Mouse (Mus musculus): ENCODE data around the gene Miga2. TPM values are rescaled to one million over a fixed set of nuclear protein-coding genes. Genes with fewer than 3 reads are reported as not detected.
A peak's percentile ranks its signal among the peaks of the same experiment; 100 is the strongest.

The Miga2 gene
- total RNA-seq (2014; rRNA removed) (67.6 and 79.9 TPM in 2 replicates), polyA plus RNA-seq (2015; fragmentation: Nextera tagmentation; extraction: Ambion mirVana) (34.4 and 35.3 TPM in 2 replicates)

GRCm38 (mm10) chr2:30363773-30364650 is at the start of gene Miga2:
TSS of gene Miga2 (plus strand) at chr2:30364233.
- peak within 1 kb of the TSS; percentile 95 for H3K4me3 ChIP-seq (ENCODE audit: low read length)
- H3K4me2 ChIP-seq (ENCODE audit: low read depth, low read length), result peak within 1 kb of the TSS; percentile 95
- H3K4me1 ChIP-seq (ENCODE audit: insufficient read depth, low read length), result peaks cover 15% of the 10 kb centered on the region; the same call in 1 of the 2 replicates
- H3K9me3 ChIP-seq (ENCODE audit: low read length), result no peaks in the 10 kb centered on the region
- 0 out of 2 replicates have a peak, but pooled peaks have one; percentile 8 for TF ChIP-seq CTCF (IDR thresholded peaks at IDR 0.05; ENCODE audit: low read depth)
- DNase-seq (ENCODE audit: low spot score) (peak; percentile 99), ATAC-seq (peak; percentile 99)
- H3K36me3 ChIP-seq (ENCODE audit: insufficient read depth, low read length), result peaks cover 20% of the 10 kb centered on the region
- no peak within 1 kb of the TSS for H3K27ac ChIP-seq
- no peaks in the 10 kb centered on the region for H3K27me3 ChIP-seq (ENCODE audit: insufficient read depth, low read length)
- H3K9ac ChIP-seq (replicated peaks; ENCODE audit: low read length), result peak within 1 kb of the TSS; percentile 78
- WGBS, result under 1% methylated on average over 54 of the region's 54 CpGs

- H3K4me1 ChIP-seq (ENCODE audit: insufficient read depth, low read length), result no peaks in the 10 kb centered on the region
- H3K9me3 ChIP-seq (ENCODE audit: low read length), result no peaks in the 10 kb centered on the region
- ATAC-seq (no peak), DNase-seq (ENCODE audit: low spot score) (peak; percentile 3)
- peaks cover 66% of the 10 kb centered on the region for H3K36me3 ChIP-seq (ENCODE audit: insufficient read depth, low read length)
- no peak overlapping the region for H3K27ac ChIP-seq
- 92% methylated on average over 4 of the region's 4 CpGs for WGBS
- H3K4me3 ChIP-seq (ENCODE audit: low read length), result no peak overlapping the region
- no peak overlapping the region for H3K9ac ChIP-seq (replicated peaks; ENCODE audit: low read length)
- TF ChIP-seq CTCF (IDR thresholded peaks at IDR 0.05; ENCODE audit: low read depth), result peak; percentile 37
- H3K27me3 ChIP-seq (ENCODE audit: insufficient read depth, low read length), result no peaks in the 10 kb centered on the region
- no peak overlapping the region for H3K4me2 ChIP-seq (ENCODE audit: low read depth, low read length)
These were observed 47.9 kb upstream of the Miga2 start for GRCm38 (mm10) chr2:30316136-30316535.

- Histone ChIP-seq H3K9me3 (ENCODE audit: low read length) (no peaks in the 10 kb centered on the region), H3K4me1 (ENCODE audit: insufficient read depth, low read length) (no peaks in the 10 kb centered on the region), H3K4me2 (ENCODE audit: low read depth, low read length) (no peak overlapping the region), H3K4me3 (ENCODE audit: low read length) (no peak overlapping the region), H3K27ac (no peak overlapping the region), H3K27me3 (ENCODE audit: insufficient read depth, low read length) (no peaks in the 10 kb centered on the region), H3K9ac (replicated peaks; ENCODE audit: low read length) (no peak overlapping the region), H3K36me3 (ENCODE audit: insufficient read depth, low read length) (peaks cover 68% of the 10 kb centered on the region)
- DNase-seq (ENCODE audit: low spot score) (no peak), ATAC-seq (no peak)
- WGBS, result 88% methylated on average over 5 of the region's 5 CpGs
- no peak for TF ChIP-seq CTCF (IDR thresholded peaks at IDR 0.05; ENCODE audit: low read depth)
These were observed 47.1 kb upstream of the Miga2 start for GRCm38 (mm10) chr2:30316955-30317354.

- Histone ChIP-seq H3K9me3 (ENCODE audit: low read length) (no peaks in the 10 kb centered on the region), H3K4me2 (ENCODE audit: low read depth, low read length) (no peak overlapping the region), H3K27me3 (ENCODE audit: insufficient read depth, low read length) (no peaks in the 10 kb centered on the region), H3K27ac (no peak overlapping the region), H3K4me3 (ENCODE audit: low read length) (no peak overlapping the region), H3K4me1 (ENCODE audit: insufficient read depth, low read length) (no peaks in the 10 kb centered on the region), H3K36me3 (ENCODE audit: insufficient read depth, low read length) (peaks cover 72% of the 10 kb centered on the region), H3K9ac (replicated peaks; ENCODE audit: low read length) (no peak overlapping the region)
- DNase-seq (ENCODE audit: low spot score), result no peak
- TF ChIP-seq CTCF (IDR thresholded peaks at IDR 0.05; ENCODE audit: low read depth), result no peak
- WGBS, result 90% methylated on average over 4 of the region's 4 CpGs
- ATAC-seq, result no peak
These were observed 44.8 kb upstream of the Miga2 start for GRCm38 (mm10) chr2:30319260-30319659.

GRCm38 (mm10) chr2:30323111-30323510 is 40.9 kb upstream of the Miga2 start:
- Histone ChIP-seq H3K9ac (replicated peaks; ENCODE audit: low read length) (no peak overlapping the region), H3K36me3 (ENCODE audit: insufficient read depth, low read length) (peaks cover 77% of the 10 kb centered on the region), H3K9me3 (ENCODE audit: low read length) (no peaks in the 10 kb centered on the region), H3K27me3 (ENCODE audit: insufficient read depth, low read length) (no peaks in the 10 kb centered on the region), H3K4me2 (ENCODE audit: low read depth, low read length) (no peak overlapping the region), H3K27ac (no peak overlapping the region), H3K4me3 (ENCODE audit: low read length) (no peak overlapping the region), H3K4me1 (ENCODE audit: insufficient read depth, low read length) (no peaks in the 10 kb centered on the region)
- no peak for TF ChIP-seq CTCF (IDR thresholded peaks at IDR 0.05; ENCODE audit: low read depth)
- DNase-seq (ENCODE audit: low spot score) (no peak), ATAC-seq (no peak)
- WGBS, result 84% methylated on average over 7 of the region's 7 CpGs

DNA sequence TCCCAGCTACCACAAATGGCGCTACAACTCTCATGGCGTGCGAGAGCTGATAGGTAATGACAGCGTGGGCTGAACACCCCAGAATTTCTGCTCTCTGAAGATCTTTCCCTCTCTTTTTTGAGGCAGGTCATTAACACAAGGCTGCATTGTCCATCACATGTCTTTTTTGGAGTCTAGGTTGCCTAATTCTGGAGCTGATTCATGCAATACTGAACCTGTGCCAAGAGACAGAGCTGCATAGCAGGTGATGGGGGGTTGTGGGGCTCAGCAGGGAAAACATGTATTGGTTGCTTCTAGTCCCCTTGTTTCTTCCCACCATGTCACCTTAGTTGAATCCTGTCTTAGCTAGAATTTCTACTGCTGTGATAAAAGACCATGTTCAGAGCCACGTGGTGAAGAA is 38.7 kb upstream of the Miga2 start:
- ATAC-seq (no peak), DNase-seq (ENCODE audit: low spot score) (no peak)
- no peaks in the 10 kb centered on the region for H3K9me3 ChIP-seq (ENCODE audit: low read length)

GRCm38 (mm10) chr2:30327276-30327675 is 36.8 kb upstream of the Miga2 start:
- Histone ChIP-seq H3K9me3 (ENCODE audit: low read length) (no peaks in the 10 kb centered on the region), H3K27ac (no peak overlapping the region), H3K9ac (replicated peaks; ENCODE audit: low read length) (no peak overlapping the region), H3K36me3 (ENCODE audit: insufficient read depth, low read length) (peaks cover 79% of the 10 kb centered on the region), H3K4me1 (ENCODE audit: insufficient read depth, low read length) (no peaks in the 10 kb centered on the region), H3K27me3 (ENCODE audit: insufficient read depth, low read length) (no peaks in the 10 kb centered on the region), H3K4me2 (ENCODE audit: low read depth, low read length) (no peak overlapping the region), H3K4me3 (ENCODE audit: low read length) (no peak overlapping the region)
- no peak for ATAC-seq
- TF ChIP-seq CTCF (IDR thresholded peaks at IDR 0.05; ENCODE audit: low read depth), result no peak
- 90% methylated on average over 7 of the region's 7 CpGs for WGBS
- DNase-seq (ENCODE audit: low spot score), result no peak

More for the DNA sequence above, 38.7 kb upstream of the Miga2 start:
- Histone ChIP-seq H3K36me3 (ENCODE audit: insufficient read depth, low read length) (peaks cover 90% of the 10 kb centered on the region), H3K4me2 (ENCODE audit: low read depth, low read length) (no peak overlapping the region), H3K4me1 (ENCODE audit: insufficient read depth, low read length) (no peaks in the 10 kb centered on the region), H3K27me3 (ENCODE audit: insufficient read depth, low read length) (no peaks in the 10 kb centered on the region), H3K9ac (replicated peaks; ENCODE audit: low read length) (no peak overlapping the region), H3K4me3 (ENCODE audit: low read length) (no peak overlapping the region), H3K27ac (no peak overlapping the region)
- WGBS, result 94% methylated on average over 5 of the region's 5 CpGs
- no peak for TF ChIP-seq CTCF (IDR thresholded peaks at IDR 0.05; ENCODE audit: low read depth)

Measured in hindbrain, postnatal 0 days (tissue).